Mouse (Mus musculus) liver, embryonic 14.5 days (tissue): Measurements from ENCODE around the gene 2810408A11Rik. TPM values are rescaled to one million over a fixed set of nuclear protein-coding genes. Genes with fewer than 3 reads are reported as not detected.

ENCODE experiments used
- ATAC-seq: fragments of 200-750 bp; cut with Nextera tagmentation; 2 replicates; pipeline ENCODE4 v1.8.0; 2017; ENCODE audit warnings: moderate number of reproducible peaks, mild to moderate bottlenecking, moderate library complexity; ENCODE audit not compliant: insufficient read depth
- DNase-seq, 3 experiments: peaks; one replicate each; pipeline ENCODE4 v3.0.0-alpha.2; 2012 to 2013; ENCODE audit warnings: low read depth in 3 of 3, low spot score in 3 of 3
- H3K27ac ChIP-seq: fragments of 300-500 bp; sonication (generic); 2 replicates; pipeline ENCODE4 v1.5.1; 2014; ENCODE audit warnings: moderate library complexity, mild to moderate bottlenecking, control low read depth, inconsistent platforms
- H3K27me3 ChIP-seq: fragments of 300-500 bp; sonication (generic); 2 replicates; pipeline ENCODE4 v1.6.1; 2014; ENCODE audit warnings: mild to moderate bottlenecking, low read length, moderate library complexity; ENCODE audit not compliant: control insufficient read depth, insufficient read depth
- H3K36me3 ChIP-seq: fragments of 300-500 bp; sonication (generic); replicated peaks from 2 replicates; pipeline ENCODE4 v1.6.1; 2014; ENCODE audit warnings: low read depth; ENCODE audit not compliant: control insufficient read depth, insufficient read depth
- H3K4me1 ChIP-seq, 2 experiments: fragments of 200-500 bp in 1 of 2; fragments of 300-500 bp in 1 of 2; sonication (generic) in 1 of 2; replicated peaks; 2 replicates each; pipeline ENCODE4 v1.6.1; 2012 to 2014; ENCODE audit warnings: antibody characterized with exemption in 1 of 2, inconsistent platforms in 1 of 2, low read length in 1 of 2; ENCODE audit not compliant: control insufficient read depth in 2 of 2, insufficient read depth in 2 of 2
- H3K4me2 ChIP-seq: fragments of 300-500 bp; sonication (generic); 2 replicates; pipeline ENCODE4 v1.6.1; 2014; ENCODE audit warnings: low read depth, mild to moderate bottlenecking, control low read depth, moderate library complexity
- H3K4me3 ChIP-seq, 2 experiments: fragments of 200-500 bp in 1 of 2; fragments of 300-500 bp in 1 of 2; sonication (generic) in 1 of 2; 2 replicates each; pipeline ENCODE4 v1.5.1; 2012 to 2014; ENCODE audit warnings: low read depth in 2 of 2, low read length in 2 of 2, mild to moderate bottlenecking in 2 of 2, control low read depth in 1 of 2, inconsistent platforms in 1 of 2, moderate library complexity in 1 of 2; ENCODE audit not compliant: insufficient read depth in 1 of 2
- H3K9ac ChIP-seq: fragments of 300-500 bp; sonication (generic); replicated peaks from 2 replicates; pipeline ENCODE4 v1.6.1; 2014; ENCODE audit warnings: mild to moderate bottlenecking, control low read depth, moderate library complexity
- H3K9me3 ChIP-seq: fragments of 300-500 bp; sonication (generic); 2 replicates; pipeline ENCODE4 v1.6.1; 2016; ENCODE audit warnings: low read length, mixed read lengths; ENCODE audit not compliant: control insufficient read depth
- CTCF ChIP-seq: IDR thresholded peaks from 2 replicates; pipeline ENCODE4 v1.5.1; 2016; ENCODE audit warnings: antibody characterized with exemption, low read depth, control low read depth
- EP300 ChIP-seq: IDR thresholded peaks from 2 replicates; pipeline ENCODE4 v1.6.1; 2016; ENCODE audit warnings: antibody characterized with exemption, low read depth
- WGBS: fragments of 180-500 bp; shearing (Covaris S2); extraction: QIAGEN DNeasy Blood & Tissue Kit; methylation state at CpG from one replicate; pipeline ENCODE4 v1.1.7; 2014; ENCODE audit not compliant: insufficient replicate concordance; 5-methylcytosine and 5-hydroxymethylcytosine counted together
- polyA plus RNA-seq, 2 experiments: library from polyadenylated mRNA; depleted of rRNA in 1 of 2; stranded (reverse) in 1 of 2; unstranded in 1 of 2; fragments of >200 nt; fragmentation: Nextera tagmentation in 1 of 2; extraction: Ambion mirVana in 1 of 2; gene quantifications; 2 replicates each; pipeline versions ENCODE4 v1.2.1 to v1.2.3; 2012 to 2014

Gene 2810408A11Rik
- polyA plus RNA-seq, 2 experiments: 0.48 to 0.93 TPM

DNA sequence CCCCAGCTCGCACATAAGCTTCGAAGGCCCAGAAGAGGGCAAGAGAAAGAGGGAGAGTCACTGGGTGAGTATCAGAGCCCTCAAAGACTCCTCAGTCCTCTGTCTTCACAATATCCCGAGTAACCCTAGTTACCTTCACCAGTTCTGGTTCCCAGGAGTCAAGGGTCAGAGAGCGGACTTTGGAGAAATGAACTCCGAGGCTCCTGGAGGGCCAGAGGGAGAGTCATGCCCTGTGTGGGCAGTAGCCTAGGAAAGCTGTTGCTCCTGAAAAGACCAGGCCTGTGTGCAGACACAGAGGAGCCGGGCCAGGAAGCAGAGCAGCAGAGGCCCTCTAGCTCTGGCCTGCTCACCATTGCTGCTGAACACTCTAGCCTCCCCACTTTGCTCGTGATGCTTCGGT lies 16.1 kb downstream of the 2810408A11Rik start:
- Histone ChIP-seq H3K9me3 (no peaks in the 10 kb centered on the region), H3K9ac (no peak overlapping the region), H3K4me1 (peaks cover 19 to 30% of the 10 kb centered on the region in 2 experiments), H3K4me3 (no peak overlapping the region), H3K27ac (no peak overlapping the region), H3K4me2 (no peak overlapping the region), H3K36me3 (no peaks in the 10 kb centered on the region), H3K27me3 (no peaks in the 10 kb centered on the region)
- ATAC-seq: no peak
- TF ChIP-seq CTCF (no peak), EP300 (no peak)
- no peak for DNase-seq
- WGBS: 67% methylated on average over 8 of the region's 8 CpGs

DNA sequence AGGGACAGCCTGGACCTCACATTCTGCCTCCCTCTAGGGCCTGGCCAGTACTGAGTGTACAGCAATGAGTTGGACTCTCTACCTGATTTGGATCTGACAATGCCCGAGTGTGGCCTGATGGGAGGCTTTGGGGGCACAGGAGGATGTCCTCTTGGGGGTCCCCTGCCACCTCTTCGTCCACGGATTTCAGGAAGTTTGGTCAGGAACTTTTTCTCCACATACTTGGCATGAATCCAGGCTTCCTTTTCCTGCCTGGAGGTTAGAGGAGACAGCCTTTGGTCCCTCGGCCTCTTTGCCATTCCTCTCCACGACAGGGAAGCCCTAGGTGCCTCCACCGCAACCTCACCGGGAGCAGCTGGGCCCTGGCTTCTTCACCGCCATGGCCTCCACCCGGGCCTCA lies 16.5 kb downstream of the 2810408A11Rik start:
- peaks cover 23 to 34% of the 10 kb centered on the region in 2 experiments for H3K4me1 ChIP-seq
- 73% methylated on average over 9 of the region's 9 CpGs for WGBS
- no peaks in the 10 kb centered on the region for H3K9me3 ChIP-seq
- no peak overlapping the region for H3K9ac ChIP-seq
- DNase-seq (no peak), ATAC-seq (no peak)
- H3K27ac ChIP-seq: no peak overlapping the region
- no peak overlapping the region for H3K4me3 ChIP-seq
- TF ChIP-seq CTCF: no peak
- no peak for TF ChIP-seq EP300
- no peaks in the 10 kb centered on the region for H3K27me3 ChIP-seq
- H3K36me3 ChIP-seq: no peaks in the 10 kb centered on the region
- H3K4me2 ChIP-seq: no peak overlapping the region

DNA sequence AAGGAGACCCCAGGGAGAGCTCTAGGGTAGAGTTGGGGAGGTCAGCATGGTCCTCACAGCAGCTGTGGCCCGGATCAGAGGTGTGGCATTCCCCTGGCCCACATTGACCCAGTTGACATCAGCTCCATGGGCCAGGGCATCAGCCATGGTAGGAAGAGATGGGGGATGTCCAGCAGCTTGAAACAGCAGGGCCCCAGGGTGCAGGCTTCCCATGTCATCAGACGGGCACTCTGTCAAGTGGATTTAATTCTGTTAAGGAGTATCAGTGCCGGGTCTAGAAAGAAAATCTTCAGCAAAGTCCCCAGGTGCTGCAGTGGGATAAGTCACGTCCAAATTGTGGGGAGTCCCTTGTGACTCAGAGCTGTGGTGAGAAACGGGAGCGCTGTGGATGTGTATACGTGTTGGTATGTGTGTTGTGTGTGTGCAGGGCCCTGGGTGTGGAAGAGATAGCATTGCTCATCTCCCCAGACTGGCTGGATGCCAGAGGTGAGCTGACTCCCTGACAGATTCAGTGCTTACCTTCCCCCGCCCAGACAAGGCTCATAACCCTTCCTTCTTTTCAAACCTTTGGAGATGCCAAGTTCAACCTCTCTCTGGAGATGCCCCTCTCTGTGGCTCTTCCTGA lies 17.1 kb downstream of the 2810408A11Rik start:
- Histone ChIP-seq H3K4me2 (no peak overlapping the region), H3K9me3 (no peaks in the 10 kb centered on the region), H3K27me3 (no peaks in the 10 kb centered on the region), H3K4me1 (peaks cover 29 to 40% of the 10 kb centered on the region in 2 experiments), H3K9ac (no peak overlapping the region), H3K4me3 (no peak overlapping the region), H3K27ac (no peak overlapping the region), H3K36me3 (no peaks in the 10 kb centered on the region)
- WGBS: 65% methylated on average over 8 of the region's 8 CpGs
- no peak for ATAC-seq
- TF ChIP-seq EP300: no peak
- TF ChIP-seq CTCF: no peak
- DNase-seq: no peak

DNA sequence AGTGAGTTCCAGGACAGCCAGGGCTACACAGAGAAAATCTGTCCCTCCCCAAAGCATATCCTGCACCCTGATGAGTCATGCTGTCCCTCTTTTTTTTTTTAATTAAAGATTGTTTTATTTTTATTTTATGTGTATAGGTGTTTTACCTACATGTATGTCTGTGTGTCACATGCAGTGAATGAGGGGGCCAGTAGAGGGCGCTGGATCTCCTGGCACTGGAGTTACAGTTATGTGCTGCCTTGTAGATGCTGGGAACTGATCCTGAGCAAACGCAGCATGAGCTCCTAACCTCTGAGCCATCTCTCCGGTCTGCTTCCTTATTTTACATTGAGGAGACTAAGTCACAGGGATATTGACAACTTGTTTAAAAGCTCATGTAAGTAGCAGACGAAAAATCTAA lies 17.7 kb downstream of the 2810408A11Rik start:
- H3K4me1 ChIP-seq: peaks cover 33 to 44% of the 10 kb centered on the region in 2 experiments

DNA sequence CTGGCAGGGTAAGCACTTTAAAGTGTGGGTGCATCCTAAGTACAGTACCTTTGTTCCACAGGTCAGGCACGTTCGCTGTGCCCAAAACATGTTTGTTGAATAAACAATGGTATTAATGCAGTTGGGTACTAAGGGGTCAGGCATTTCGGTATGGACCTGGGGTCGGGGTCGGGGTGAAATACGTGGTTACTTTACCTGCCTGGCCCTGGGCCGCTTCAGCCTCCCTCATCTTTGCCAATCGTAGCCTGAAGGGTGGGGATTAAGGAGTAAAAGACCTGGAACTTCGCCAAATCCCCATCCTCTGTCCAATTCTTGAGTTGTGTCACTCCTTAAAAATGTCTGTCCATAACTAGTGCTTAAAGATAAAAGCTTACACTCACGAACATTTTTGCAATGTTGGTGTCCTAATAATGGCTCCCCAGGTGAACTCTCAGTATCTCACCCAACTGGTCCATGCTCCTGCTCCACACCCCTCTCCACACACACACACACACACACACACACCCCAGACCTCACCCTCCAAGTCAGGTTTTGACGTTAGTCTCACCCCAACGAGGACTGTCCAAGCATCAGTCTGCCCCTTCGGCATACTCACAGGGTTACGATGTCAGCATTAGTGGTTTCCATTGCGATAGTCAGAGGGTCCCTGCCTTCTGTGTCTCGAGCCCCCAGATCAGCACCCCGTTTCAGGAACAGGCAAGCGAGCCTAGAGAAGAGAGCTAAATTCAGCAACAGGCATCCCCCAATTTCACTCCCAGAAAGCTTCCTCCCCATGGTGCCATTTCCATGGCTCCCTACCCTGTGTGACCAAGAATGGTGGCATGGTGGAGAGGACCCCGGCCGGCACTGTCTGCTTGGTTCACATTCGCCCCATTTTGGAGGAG lies 18.8 kb downstream of the 2810408A11Rik start:
- peaks cover 32 to 42% of the 10 kb centered on the region in 2 experiments for H3K4me1 ChIP-seq
- peak overlapping the region; percentile 59 to 64; a peak in 3 of 4 replicates for H3K4me3 ChIP-seq
- ATAC-seq: no peak

More for the DNA sequence above, 17.7 kb downstream of the 2810408A11Rik start:
- no peak overlapping the region for H3K4me3 ChIP-seq
- ATAC-seq (no peak), DNase-seq (no peak)
- WGBS: 65% methylated on average over 4 of the region's 4 CpGs
- no peak overlapping the region for H3K27ac ChIP-seq
- H3K36me3 ChIP-seq: no peaks in the 10 kb centered on the region
- TF ChIP-seq EP300: no peak
- TF ChIP-seq CTCF: peak; percentile 80
- no peaks in the 10 kb centered on the region for H3K27me3 ChIP-seq
- no peak overlapping the region for H3K9ac ChIP-seq
- no peak overlapping the region for H3K4me2 ChIP-seq
- no peaks in the 10 kb centered on the region for H3K9me3 ChIP-seq

More for the DNA sequence above, 18.8 kb downstream of the 2810408A11Rik start:
- 68% methylated on average over 21 of the region's 21 CpGs for WGBS
- H3K9ac ChIP-seq: peak overlapping the region; percentile 18; the same call in 1 of the 2 replicates
- H3K27ac ChIP-seq: no peak overlapping the region
- H3K9me3 ChIP-seq: no peaks in the 10 kb centered on the region
- TF ChIP-seq EP300 (no peak), CTCF (no peak)
- peak overlapping the region; percentile 100 for H3K4me2 ChIP-seq
- H3K27me3 ChIP-seq: no peaks in the 10 kb centered on the region
- no peak for DNase-seq
- no peaks in the 10 kb centered on the region for H3K36me3 ChIP-seq
